Mouse (Mus musculus): ENCODE measurements at regions not wholly inside any gene's neighbourhood (a gene's known extent, or its start where the extent isn't known, plus 50 kb on each side); places are given as distances from the start of the nearest gene placed in this dataset.

DNA sequence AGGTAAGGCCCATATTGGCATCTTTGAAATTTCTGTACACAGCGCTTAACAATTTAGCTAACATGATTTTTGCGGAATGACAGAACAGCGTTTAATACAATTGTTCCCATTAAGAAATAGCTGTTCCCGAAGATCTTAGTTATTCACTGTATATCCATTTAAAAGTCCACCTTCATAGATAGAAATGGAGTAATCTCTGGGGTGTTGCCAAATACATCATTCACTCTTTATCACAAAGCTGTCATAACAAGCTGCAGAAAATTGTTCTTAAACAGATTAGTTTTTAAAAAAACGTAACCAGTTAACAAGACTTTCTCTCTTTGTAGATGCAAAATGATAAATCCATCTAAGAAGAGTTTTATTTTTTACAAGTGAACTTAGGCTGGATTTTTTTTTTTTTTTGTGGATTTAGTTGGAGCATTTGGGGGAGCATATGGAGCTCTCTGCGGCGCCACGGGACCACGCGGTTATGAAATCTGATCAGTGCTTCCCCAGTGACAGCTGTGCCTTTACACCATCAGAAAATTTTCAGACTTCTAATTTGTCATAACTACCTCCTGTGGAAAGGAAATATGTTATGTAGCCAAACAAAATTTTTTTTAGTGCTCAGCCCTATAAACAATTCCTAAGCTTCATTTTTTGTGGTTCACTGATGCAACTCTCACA, 394.4 kb upstream of the Plscr5 start:
- TF ChIP-seq POLR2A (IDR thresholded peaks at IDR 0.05; ENCODE audit: low read depth, low read length) (no peak), CTCF (IDR thresholded peaks at IDR 0.05; ENCODE audit: borderline replicate concordance, insufficient read depth, low read length) (no peak)
